Mouse (Mus musculus): Measurements from ENCODE around the gene Fam167b. TPM values are rescaled to one million over a fixed set of nuclear protein-coding genes. Genes with fewer than 3 reads are reported as not detected.

Gene Fam167b
- polyA plus RNA-seq, 1 experiment, result 1.2 TPM

- Histone ChIP-seq H3K4me3 (ENCODE audit: insufficient read depth, low read length) (no peak overlapping the region), H3K4me1 (ENCODE audit: control insufficient read depth, insufficient read depth, low read length) (peaks cover 23% of the 10 kb centered on the region), H3K27ac (ENCODE audit: insufficient read depth, low read depth, low read length) (no peak overlapping the region)
- TF ChIP-seq POLR2A (IDR thresholded peaks at IDR 0.05; ENCODE audit: borderline replicate concordance, low read depth, low read length), result no peak
- TF ChIP-seq CTCF (IDR thresholded peaks at IDR 0.05; ENCODE audit: low read depth, low read length), result no peak
Observed at GRCm38 (mm10) chr4:129620419-129621282, 42.3 kb upstream of the Fam167b start.

- peak within 1 kb of the TSS; percentile 63 for H3K27ac ChIP-seq (ENCODE audit: insufficient read depth, low read depth, low read length)
- no peak for TF ChIP-seq POLR2A (IDR thresholded peaks at IDR 0.05; ENCODE audit: borderline replicate concordance, low read depth, low read length)
- no peak for TF ChIP-seq CTCF (IDR thresholded peaks at IDR 0.05; ENCODE audit: low read depth, low read length)
- peaks cover 16% of the 10 kb centered on the region for H3K4me1 ChIP-seq (ENCODE audit: control insufficient read depth, insufficient read depth, low read length)
- H3K4me3 ChIP-seq (ENCODE audit: insufficient read depth, low read length), result peak within 1 kb of the TSS; percentile 84
Observed at GRCm38 (mm10) chr4:129618786-129619691, 40.7 kb upstream of the Fam167b start, which contains the start of gene Iqcc. TSS of gene Iqcc (minus strand) at chr4:129619099.

GRCm38 (mm10) chr4:129618031-129618430 lies 39.7 kb upstream of the Fam167b start:
- Histone ChIP-seq H3K27ac (ENCODE audit: insufficient read depth, low read depth, low read length) (no peak overlapping the region), H3K4me1 (ENCODE audit: control insufficient read depth, insufficient read depth, low read length) (peaks cover 16% of the 10 kb centered on the region), H3K4me3 (ENCODE audit: insufficient read depth, low read length) (peak overlapping the region; percentile 84)
- TF ChIP-seq CTCF (IDR thresholded peaks at IDR 0.05; ENCODE audit: low read depth, low read length) (no peak), POLR2A (IDR thresholded peaks at IDR 0.05; ENCODE audit: borderline replicate concordance, low read depth, low read length) (no peak)

GRCm38 (mm10) chr4:129617121-129617641 lies 38.8 kb upstream of the Fam167b start:
- Histone ChIP-seq H3K27ac (ENCODE audit: insufficient read depth, low read depth, low read length) (no peak overlapping the region), H3K4me3 (ENCODE audit: insufficient read depth, low read length) (no peak overlapping the region), H3K4me1 (ENCODE audit: control insufficient read depth, insufficient read depth, low read length) (peaks cover 7% of the 10 kb centered on the region)
- no peak for TF ChIP-seq POLR2A (IDR thresholded peaks at IDR 0.05; ENCODE audit: borderline replicate concordance, low read depth, low read length)
- no peak for TF ChIP-seq CTCF (IDR thresholded peaks at IDR 0.05; ENCODE audit: low read depth, low read length)

- H3K4me3 ChIP-seq (ENCODE audit: insufficient read depth, low read length), result no peak overlapping the region
- TF ChIP-seq POLR2A (IDR thresholded peaks at IDR 0.05; ENCODE audit: borderline replicate concordance, low read depth, low read length) (no peak), CTCF (IDR thresholded peaks at IDR 0.05; ENCODE audit: low read depth, low read length) (no peak)
Observed at GRCm38 (mm10) chr4:129616631-129617030, 38.3 kb upstream of the Fam167b start.

GRCm38 (mm10) chr4:129615801-129616290 lies 37.5 kb upstream of the Fam167b start:
- H3K4me1 ChIP-seq (ENCODE audit: control insufficient read depth, insufficient read depth, low read length), result peaks cover 7% of the 10 kb centered on the region
- H3K4me3 ChIP-seq (ENCODE audit: insufficient read depth, low read length), result no peak overlapping the region
- TF ChIP-seq POLR2A (IDR thresholded peaks at IDR 0.05; ENCODE audit: borderline replicate concordance, low read depth, low read length), result no peak
- no peak for TF ChIP-seq CTCF (IDR thresholded peaks at IDR 0.05; ENCODE audit: low read depth, low read length)
- H3K27ac ChIP-seq (ENCODE audit: insufficient read depth, low read depth, low read length), result no peak overlapping the region

More at GRCm38 (mm10) chr4:129616631-129617030, 38.3 kb upstream of the Fam167b start:
- Histone ChIP-seq H3K4me1 (ENCODE audit: control insufficient read depth, insufficient read depth, low read length) (peaks cover 7% of the 10 kb centered on the region), H3K27ac (ENCODE audit: insufficient read depth, low read depth, low read length) (no peak overlapping the region)

- Histone ChIP-seq H3K4me3 (ENCODE audit: insufficient read depth, low read length) (no peak within 1 kb of the TSS), H3K27ac (ENCODE audit: insufficient read depth, low read depth, low read length) (no peak within 1 kb of the TSS), H3K4me1 (ENCODE audit: control insufficient read depth, insufficient read depth, low read length) (peaks cover 5% of the 10 kb centered on the region)
- TF ChIP-seq CTCF (IDR thresholded peaks at IDR 0.05; ENCODE audit: low read depth, low read length), result no peak
- no peak for TF ChIP-seq POLR2A (IDR thresholded peaks at IDR 0.05; ENCODE audit: borderline replicate concordance, low read depth, low read length)
Observed at GRCm38 (mm10) chr4:129614093-129614492, 35.7 kb upstream of the Fam167b start, which contains the start of gene Dcdc2b. TSS of gene Dcdc2b (minus strand) at chr4:129614257.

GRCm38 (mm10) chr4:129610472-129610871 lies 32.1 kb upstream of the Fam167b start:
- H3K4me3 ChIP-seq (ENCODE audit: insufficient read depth, low read length), result no peak overlapping the region
- no peak overlapping the region for H3K27ac ChIP-seq (ENCODE audit: insufficient read depth, low read depth, low read length)

GRCm38 (mm10) chr4:129610026-129610425 lies 31.7 kb upstream of the Fam167b start:
- Histone ChIP-seq H3K27ac (ENCODE audit: insufficient read depth, low read depth, low read length) (no peak overlapping the region), H3K4me3 (ENCODE audit: insufficient read depth, low read length) (no peak overlapping the region), H3K4me1 (ENCODE audit: control insufficient read depth, insufficient read depth, low read length) (peaks cover 2% of the 10 kb centered on the region; the same call in 1 of the 2 replicates)
- no peak for TF ChIP-seq CTCF (IDR thresholded peaks at IDR 0.05; ENCODE audit: low read depth, low read length)
- TF ChIP-seq POLR2A (IDR thresholded peaks at IDR 0.05; ENCODE audit: borderline replicate concordance, low read depth, low read length), result no peak

More at GRCm38 (mm10) chr4:129610472-129610871, 32.1 kb upstream of the Fam167b start:
- TF ChIP-seq POLR2A (IDR thresholded peaks at IDR 0.05; ENCODE audit: borderline replicate concordance, low read depth, low read length), result no peak
- TF ChIP-seq CTCF (IDR thresholded peaks at IDR 0.05; ENCODE audit: low read depth, low read length), result no peak
- peaks cover 2% of the 10 kb centered on the region; the same call in 1 of the 2 replicates for H3K4me1 ChIP-seq (ENCODE audit: control insufficient read depth, insufficient read depth, low read length)

Measured in bone marrow macrophage, adult 2 months (primary cell).